Mouse (Mus musculus) right cerebral cortex, adult 18-20 months (tissue): ENCODE measurements at regions not wholly inside any gene's neighbourhood (a gene's known extent, or its start where the extent isn't known, plus 50 kb on each side); places are given as distances from the start of the nearest gene placed in this dataset.
A peak's percentile ranks its signal among the peaks of the same experiment; 100 is the strongest.
"Not testable (repeated sequence)": the region's sequence is repeated elsewhere in the genome, so short reads cannot be mapped to it uniquely, and the experiment has no call there.

ENCODE experiments used
- DNase-seq: peaks from one replicate; pipeline ENCODE4 v3.0.0; 2022; ENCODE audit warnings: mixed read lengths

GRCm38 (mm10) chr8:34275977-34276660 lies 164.6 kb upstream of the Gm10131 start:
- no peak for DNase-seq

- not testable (repeated sequence) for DNase-seq
Observed at GRCm38 (mm10) chr8:34274796-34275195, 163.3 kb upstream of the Gm10131 start.

GRCm38 (mm10) chr8:34274171-34274570 lies 162.6 kb upstream of the Gm10131 start:
- no peak for DNase-seq

GRCm38 (mm10) chr8:34269848-34270247 lies 158.3 kb upstream of the Gm10131 start:
- DNase-seq = no peak

GRCm38 (mm10) chr8:34268806-34269520 lies 157.4 kb upstream of the Gm10131 start:
- no peak for DNase-seq

GRCm38 (mm10) chr8:34254978-34255377 lies 143.4 kb upstream of the Gm10131 start:
- no peak for DNase-seq

GRCm38 (mm10) chr8:34251934-34252333 lies 140.4 kb upstream of the Gm10131 start:
- DNase-seq = peak; percentile 58

GRCm38 (mm10) chr8:34239346-34239900 lies 127.9 kb upstream of the Gm10131 start:
- DNase-seq = no peak

- no peak for DNase-seq
Observed at GRCm38 (mm10) chr8:34233705-34234104, 122.2 kb upstream of the Gm10131 start.

- DNase-seq = no peak
Observed at GRCm38 (mm10) chr8:34229477-34229876, 117.9 kb upstream of the Gm10131 start.

GRCm38 (mm10) chr8:34225011-34225890 lies 113.7 kb upstream of the Gm10131 start:
- DNase-seq = no peak

GRCm38 (mm10) chr8:34222187-34222586 lies 110.7 kb upstream of the Gm10131 start:
- no peak for DNase-seq
